Mouse (Mus musculus): ENCODE data around the gene Fyttd1.

DNA sequence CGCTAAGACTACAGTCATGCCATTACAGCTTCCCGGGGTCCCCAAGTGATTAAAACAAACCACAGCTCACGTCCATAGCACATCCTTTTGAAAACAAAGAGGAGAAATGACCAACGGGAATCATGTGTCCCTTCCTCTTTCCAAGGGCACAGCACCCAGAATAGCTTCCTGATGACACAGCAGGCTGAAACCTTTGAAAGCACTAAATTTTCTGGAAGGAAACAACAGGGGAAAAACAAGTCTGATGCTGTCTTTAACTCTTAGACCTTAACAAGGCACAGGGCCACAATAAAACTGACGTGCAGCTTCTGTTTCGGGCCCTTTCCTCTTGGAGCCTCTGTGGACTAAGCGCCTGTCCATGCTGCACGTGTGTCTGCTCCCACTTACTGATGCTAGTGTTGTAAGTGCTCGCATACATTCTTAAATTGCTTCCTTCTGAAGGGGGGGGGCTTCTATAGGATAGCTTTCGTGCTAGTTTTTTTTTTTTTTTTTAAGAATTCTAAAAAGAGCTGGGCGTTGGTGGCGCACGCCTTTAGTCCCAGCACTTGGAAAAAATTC lies 23.7 kb upstream of the Fyttd1 start:
- TF ChIP-seq CTCF (IDR thresholded peaks at IDR 0.05; ENCODE audit: low read depth) (no peak), EP300 (IDR thresholded peaks at IDR 0.05; ENCODE audit: low read depth) (no peak)

Data from liver, embryonic 14.5 days (tissue).